Mouse (Mus musculus): Measurements from ENCODE around the gene Cdc42bpa. TPM values are rescaled to one million over a fixed set of nuclear protein-coding genes. Genes with fewer than 3 reads are reported as not detected.
"Not testable (repeated sequence)": the region's sequence is repeated elsewhere in the genome, so short reads cannot be mapped to it uniquely, and the experiment has no call there.

Gene Cdc42bpa
- total RNA-seq, 4 experiments from 2014 or later, result 222 to 265 (median 238) TPM

- DNase-seq (ENCODE audit: low spot score in 2 of 2), result no peak
Measured at GRCm38 (mm10) chr1:179960543-179960876, 238 bp downstream of the Cdc42bpa start.

- no peak for DNase-seq (ENCODE audit: low spot score in 2 of 2)
Measured at GRCm38 (mm10) chr1:179960882-179961698, 818 bp downstream of the Cdc42bpa start.

GRCm38 (mm10) chr1:179961777-179962176 lies 1.5 kb downstream of the Cdc42bpa start:
- no peak for DNase-seq (ENCODE audit: low spot score in 2 of 2)

- no peak for DNase-seq (ENCODE audit: low spot score in 2 of 2)
Measured at GRCm38 (mm10) chr1:179969776-179970428, 9.6 kb downstream of the Cdc42bpa start.

- no peak for DNase-seq (ENCODE audit: low spot score in 2 of 2)
Measured at GRCm38 (mm10) chr1:179975021-179975420, 14.7 kb downstream of the Cdc42bpa start.

GRCm38 (mm10) chr1:179975645-179976275 lies 15.5 kb downstream of the Cdc42bpa start:
- no peak for DNase-seq (ENCODE audit: low spot score in 2 of 2)

GRCm38 (mm10) chr1:179977437-179977836 lies 17.2 kb downstream of the Cdc42bpa start:
- DNase-seq (ENCODE audit: low spot score in 2 of 2), result no peak

GRCm38 (mm10) chr1:179978742-179979141 lies 18.5 kb downstream of the Cdc42bpa start:
- no peak for DNase-seq (ENCODE audit: low spot score in 2 of 2)

GRCm38 (mm10) chr1:179981680-179982079 lies 21.4 kb downstream of the Cdc42bpa start:
- DNase-seq (ENCODE audit: low spot score in 2 of 2), result no peak

GRCm38 (mm10) chr1:179982183-179982582 lies 21.9 kb downstream of the Cdc42bpa start:
- no peak for DNase-seq (ENCODE audit: low spot score in 2 of 2)

GRCm38 (mm10) chr1:179982933-179983332 lies 22.7 kb downstream of the Cdc42bpa start:
- no peak for DNase-seq (ENCODE audit: low spot score in 2 of 2)

- DNase-seq (ENCODE audit: low spot score in 2 of 2), result no peak
Measured at GRCm38 (mm10) chr1:179984171-179984570, 23.9 kb downstream of the Cdc42bpa start.

GRCm38 (mm10) chr1:179991660-179992235 lies 31.5 kb downstream of the Cdc42bpa start:
- DNase-seq (ENCODE audit: low spot score in 2 of 2), result no peak

- DNase-seq (ENCODE audit: low spot score in 2 of 2), result no peak
Measured at GRCm38 (mm10) chr1:179992255-179992654, 32.0 kb downstream of the Cdc42bpa start.

GRCm38 (mm10) chr1:180008057-180008456 lies 47.8 kb downstream of the Cdc42bpa start:
- no peak for DNase-seq (ENCODE audit: low spot score in 2 of 2)

- DNase-seq (ENCODE audit: low spot score in 2 of 2), result no peak
Measured at GRCm38 (mm10) chr1:180013479-180013878, 53.2 kb downstream of the Cdc42bpa start.

GRCm38 (mm10) chr1:180018218-180018617 lies 57.9 kb downstream of the Cdc42bpa start:
- DNase-seq (ENCODE audit: low spot score in 2 of 2), result no peak

GRCm38 (mm10) chr1:180021463-180022296 lies 61.4 kb downstream of the Cdc42bpa start:
- DNase-seq (ENCODE audit: low spot score in 2 of 2), result no peak

GRCm38 (mm10) chr1:180023512-180023911 lies 63.2 kb downstream of the Cdc42bpa start:
- no peak for DNase-seq (ENCODE audit: low spot score in 2 of 2)

GRCm38 (mm10) chr1:180029863-180030262 lies 69.6 kb downstream of the Cdc42bpa start:
- DNase-seq (ENCODE audit: low spot score in 2 of 2), result not testable (repeated sequence)

All from left cerebral cortex, adult 8-10 months (tissue).